Mouse (Mus musculus) heart, adult 11 months (tissue): ENCODE data around the gene Gm10135.

Source experiments
- DNase-seq: peaks from one replicate; pipeline ENCODE4 v3.0.0; 2022

The Gm10135 gene

DNA sequence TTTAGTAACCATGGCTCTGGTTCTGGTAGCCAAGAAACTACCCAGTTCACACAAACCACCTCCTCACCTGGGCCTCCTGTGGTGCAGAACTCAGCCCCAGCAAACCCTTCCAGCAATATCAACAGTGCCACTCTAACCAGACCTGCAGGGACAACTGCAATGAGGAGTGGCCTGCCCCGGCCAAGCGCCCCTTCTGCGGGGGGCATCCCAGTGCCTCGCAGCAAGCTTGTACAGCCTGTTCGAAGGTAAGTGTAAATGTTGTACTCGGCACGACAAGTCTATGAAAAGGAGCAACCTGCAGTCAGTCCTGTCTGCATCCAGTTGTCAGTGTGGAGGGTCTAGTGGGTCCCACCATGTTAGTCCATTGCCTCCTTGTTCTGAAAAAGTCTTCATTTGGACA is at the start of gene Gm10135:
Gm10135 (minus strand) TSS at position 101 of the 400 bp plus-strand sequence.
- DNase-seq: no peak

DNA sequence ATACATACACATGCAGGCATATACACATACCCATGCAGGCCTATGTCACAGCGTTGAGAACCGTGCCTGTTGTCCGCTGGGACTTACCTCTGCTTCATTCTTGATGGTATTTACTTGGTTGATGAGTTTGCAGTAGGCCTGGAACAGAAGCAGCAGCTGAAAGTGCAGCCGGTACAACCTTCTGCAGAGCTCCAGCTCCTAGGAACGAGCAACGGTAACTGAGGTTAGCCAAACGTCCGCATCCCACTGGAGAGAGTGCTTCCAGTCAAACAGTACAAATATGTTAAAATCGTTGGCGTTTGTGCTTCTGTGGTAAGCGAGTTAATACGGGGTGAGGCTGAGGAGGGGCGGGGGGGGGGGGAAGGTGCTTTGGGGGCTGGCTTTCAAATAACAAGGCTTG is 49.3 kb upstream of the Gm10135 start:
- DNase-seq: peak; percentile 73

GRCm38 (mm10) chr5:73014745-73015144 is 40.2 kb upstream of the Gm10135 start:
- no peak for DNase-seq

GRCm38 (mm10) chr5:73013611-73014287 is 39.2 kb upstream of the Gm10135 start:
- DNase-seq: peak; percentile 77

DNA sequence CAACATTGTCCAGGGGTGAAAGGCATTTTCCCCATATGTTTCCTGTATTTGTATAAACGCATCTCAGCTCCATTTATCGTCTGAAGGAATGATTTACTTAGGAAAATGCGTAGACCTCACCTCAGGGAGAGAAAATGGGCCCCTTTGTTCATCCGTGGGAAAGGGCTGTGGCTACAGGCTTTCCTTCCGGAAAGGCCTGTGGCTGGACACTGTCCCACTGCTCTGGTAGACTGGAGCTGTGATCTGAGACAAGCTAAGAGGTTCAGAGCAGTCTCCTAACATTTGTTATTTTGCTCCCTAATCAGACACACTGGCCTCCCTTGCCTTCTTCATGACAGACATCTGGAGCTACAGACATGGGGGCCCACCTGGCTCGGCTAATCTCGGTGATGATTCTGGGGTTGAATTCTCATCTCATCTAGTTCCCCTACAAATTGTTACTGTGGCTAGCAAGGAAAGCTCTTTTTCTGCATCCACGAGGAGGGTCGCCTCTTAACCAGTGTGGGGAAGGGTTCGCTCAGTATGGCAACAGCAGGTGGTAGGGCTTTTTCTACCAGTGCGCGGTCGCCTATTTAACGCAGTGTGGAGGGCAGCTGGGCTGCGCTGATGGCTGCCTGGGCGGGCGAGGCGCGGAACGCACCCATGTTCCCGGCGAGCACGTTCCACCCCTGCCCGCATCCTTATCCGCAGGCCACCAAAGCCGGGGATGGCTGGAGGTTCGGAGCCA is 38.5 kb upstream of the Gm10135 start:
- DNase-seq: peak; percentile 80

GRCm38 (mm10) chr5:73011806-73012205 is 37.3 kb upstream of the Gm10135 start:
- peak; percentile 70 for DNase-seq

- peak; percentile 88 for DNase-seq
These were observed 33.7 kb upstream of the Gm10135 start for GRCm38 (mm10) chr5:73008230-73008629.

- peak; percentile 83 for DNase-seq
These were observed 33.1 kb upstream of the Gm10135 start for GRCm38 (mm10) chr5:73007582-73007959.

- peak; percentile 85 for DNase-seq
These were observed 32.5 kb upstream of the Gm10135 start, which contains the start of gene Slc10a4 for GRCm38 (mm10) chr5:73006784-73007581. TSS of gene Slc10a4 (plus strand) at chr5:73006883.

DNA sequence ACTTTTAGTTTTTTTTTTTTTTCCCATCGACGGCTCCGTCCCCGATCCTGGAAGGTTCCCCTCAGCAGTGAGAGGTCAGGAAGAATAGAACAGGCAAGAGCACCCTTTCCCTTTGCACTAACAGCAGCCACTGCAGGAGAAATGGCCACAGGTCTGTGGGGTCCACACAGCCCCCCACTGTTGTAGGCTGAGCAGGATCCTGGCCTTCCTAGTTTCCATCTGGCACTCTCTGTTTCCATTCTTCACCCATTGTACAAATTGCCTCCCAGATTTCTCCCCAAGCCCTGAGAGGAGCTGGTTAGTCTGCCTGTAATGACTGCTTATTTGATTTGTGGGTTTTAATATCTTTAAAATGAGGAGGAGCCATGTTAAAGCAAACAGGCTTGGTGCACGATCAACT is 29.5 kb upstream of the Gm10135 start:
- DNase-seq: peak; percentile 60

GRCm38 (mm10) chr5:72998546-72998945 is 24.0 kb upstream of the Gm10135 start:
- peak; percentile 74 for DNase-seq

DNA sequence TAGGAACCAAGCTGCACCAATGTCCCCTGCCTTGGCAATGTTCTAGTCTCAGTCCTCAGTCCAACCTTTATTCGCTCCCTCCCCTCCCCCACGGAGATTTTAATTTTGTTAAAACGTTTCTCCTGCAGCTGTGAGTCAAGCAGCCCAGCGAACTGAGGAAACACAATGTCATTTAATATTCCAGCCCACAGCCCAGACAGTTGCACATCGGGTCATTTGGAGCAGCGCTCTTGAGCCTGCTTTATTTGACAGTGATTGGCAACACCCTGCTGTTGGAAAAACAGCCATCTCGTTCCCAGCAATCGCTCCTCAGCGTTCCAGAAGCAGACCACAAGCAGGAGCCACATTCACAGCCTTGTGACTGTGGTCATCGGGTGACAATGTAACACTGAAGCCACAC is 20.9 kb upstream of the Gm10135 start:
- DNase-seq: peak; percentile 74

DNA sequence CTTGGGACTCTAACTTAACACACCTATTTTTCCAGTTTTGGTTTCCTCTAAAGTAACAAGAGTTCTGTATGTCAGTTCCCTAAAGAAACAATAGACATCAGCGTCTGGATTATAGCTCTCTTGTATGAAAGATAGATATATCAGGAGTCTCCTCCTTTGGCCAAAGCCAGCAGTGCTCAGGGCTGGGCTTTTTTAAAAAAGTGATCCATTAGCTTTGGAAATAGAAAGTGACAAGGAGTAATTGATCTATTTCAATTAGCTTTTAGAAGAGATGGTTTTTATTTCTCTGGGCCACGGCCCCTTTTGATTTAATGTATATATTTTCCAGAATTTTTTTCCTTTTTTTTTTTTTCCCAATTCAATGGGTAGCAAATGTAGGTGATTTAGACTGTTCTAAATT is 20.4 kb upstream of the Gm10135 start:
- DNase-seq: peak; percentile 11

- DNase-seq: peak; percentile 68
These were observed 19.9 kb upstream of the Gm10135 start for GRCm38 (mm10) chr5:72994424-72994823.

DNA sequence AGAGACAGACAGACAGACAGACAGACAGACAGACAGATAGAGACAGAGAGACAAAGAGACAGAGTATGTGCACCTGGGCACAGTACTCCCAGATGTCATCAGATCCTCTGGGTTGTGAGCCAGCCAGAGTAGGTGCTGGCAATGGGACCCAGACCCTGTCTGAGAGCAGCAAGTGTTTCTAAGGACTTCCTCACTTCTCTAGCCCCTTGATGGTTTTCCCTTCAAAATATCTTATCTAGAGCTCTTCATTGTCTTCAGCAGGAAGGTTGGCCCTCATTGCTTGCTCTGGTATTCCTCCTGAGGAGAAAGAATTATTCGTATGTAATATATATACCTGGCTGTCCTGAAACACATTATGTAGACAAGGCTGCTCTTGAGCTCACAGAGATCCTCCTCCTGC is 18.0 kb upstream of the Gm10135 start:
- DNase-seq: no peak

DNA sequence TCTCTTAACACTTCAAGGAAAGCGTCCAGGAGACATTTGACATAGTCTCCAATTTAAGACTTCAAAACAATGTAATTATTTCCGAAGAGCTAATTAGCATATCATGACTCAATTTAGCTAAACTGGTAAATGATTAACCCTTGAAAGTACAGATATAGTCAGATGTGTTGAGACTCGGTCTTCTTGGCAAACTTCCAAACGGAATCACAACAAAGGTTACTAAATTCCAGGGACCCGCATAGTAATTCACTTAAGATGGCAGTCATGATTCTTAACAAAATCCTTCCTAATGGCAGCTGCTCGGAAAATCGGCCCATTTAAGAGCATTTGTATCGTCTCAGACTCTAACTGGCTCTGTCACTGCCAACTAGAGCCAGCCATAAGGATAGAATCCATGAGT is 15.3 kb upstream of the Gm10135 start:
- no peak for DNase-seq

DNA sequence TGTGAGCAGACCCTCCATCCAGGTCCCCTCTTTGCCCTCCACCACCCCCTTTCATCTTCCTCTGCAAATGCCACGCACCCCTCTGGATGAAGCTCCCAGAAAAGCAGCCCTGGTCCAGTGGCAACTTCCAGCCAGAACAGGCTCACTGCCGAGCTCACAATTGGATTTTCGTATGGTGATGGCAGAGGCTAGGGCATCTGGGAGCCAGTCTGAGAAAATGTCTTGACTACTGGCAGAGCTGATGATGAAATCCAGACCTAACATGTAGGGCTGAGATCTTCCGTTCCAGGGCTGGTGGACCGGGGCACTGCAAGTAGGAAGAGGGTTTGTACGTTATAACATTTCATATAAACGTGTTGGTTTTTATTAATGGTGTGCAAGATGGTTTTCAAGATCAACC is 13.3 kb upstream of the Gm10135 start:
- DNase-seq: peak; percentile 72

- no peak for DNase-seq
These were observed 9.6 kb upstream of the Gm10135 start for GRCm38 (mm10) chr5:72984091-72984490.

DNA sequence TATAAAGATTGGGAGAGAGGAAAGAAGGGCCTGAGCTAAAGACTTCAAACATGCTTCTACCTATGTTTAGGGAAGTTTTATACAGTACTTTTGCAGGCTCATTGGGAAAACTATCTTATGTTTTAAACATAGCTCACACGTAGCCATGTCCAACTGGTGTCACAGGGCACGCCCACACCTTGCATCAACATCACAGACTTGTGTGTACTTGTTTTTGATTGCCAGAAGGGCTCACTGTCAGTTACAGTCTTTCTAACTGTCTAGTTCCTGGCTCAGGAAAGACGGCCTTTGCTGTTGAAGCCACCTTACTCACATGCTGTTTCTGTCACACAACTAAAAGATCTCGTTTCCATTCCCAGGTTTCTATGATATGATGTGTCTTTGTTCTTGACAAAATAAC is 2.0 kb upstream of the Gm10135 start:
- DNase-seq: no peak

- no peak for DNase-seq
These were observed 1.5 kb upstream of the Gm10135 start for GRCm38 (mm10) chr5:72975996-72976395.

GRCm38 (mm10) chr5:72972934-72973333 is 1.6 kb downstream of the Gm10135 start:
- DNase-seq: no peak

DNA sequence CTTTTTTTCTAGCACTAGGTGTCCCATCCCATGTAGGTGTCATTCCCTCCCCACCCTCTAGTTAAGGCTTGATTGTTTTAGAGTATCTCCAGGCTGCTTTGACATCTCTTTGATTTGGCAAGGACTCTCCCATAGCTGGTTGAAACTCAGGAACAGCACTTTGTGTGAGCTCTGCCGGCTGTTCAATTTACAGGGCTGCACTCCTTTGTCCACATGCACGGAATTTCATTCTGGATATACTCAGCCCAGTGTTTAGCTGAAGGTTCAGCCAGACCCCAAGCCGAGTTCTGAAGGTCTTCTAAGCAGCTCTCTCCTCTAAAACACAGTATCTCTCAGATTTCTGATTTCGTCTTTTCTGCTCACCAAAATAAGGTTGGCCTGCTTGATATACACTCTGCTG is 2.1 kb downstream of the Gm10135 start:
- no peak for DNase-seq

GRCm38 (mm10) chr5:72965706-72966105 is 8.8 kb downstream of the Gm10135 start:
- DNase-seq: no peak

DNA sequence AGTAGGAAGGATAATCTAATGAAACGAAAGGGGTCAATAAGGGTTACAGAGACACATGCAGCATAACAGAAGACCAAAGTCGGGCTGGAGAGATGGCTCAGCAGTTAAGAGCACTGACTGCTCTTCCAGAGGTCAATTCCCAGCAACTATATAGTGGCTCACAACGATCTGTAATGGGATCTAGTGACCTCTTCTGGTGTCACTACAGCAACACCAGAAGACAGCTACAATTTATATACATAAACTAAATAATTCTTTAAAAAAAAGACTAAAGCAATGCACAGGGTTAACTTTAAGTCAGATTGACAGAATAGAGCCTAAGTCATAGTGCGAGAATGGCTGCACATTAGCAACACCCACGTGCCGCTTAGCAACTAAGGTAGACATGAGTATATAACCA is 14.4 kb downstream of the Gm10135 start:
- no peak for DNase-seq
